Mouse (Mus musculus) Muller cell, postnatal 12 days (primary cell): ENCODE data around the gene Kcnma1.

ENCODE experiments used
- DNase-seq: peaks from one replicate; pipeline ENCODE4 v3.0.0-alpha.2; 2015; ENCODE audit errors: inconsistent ontology term

Kcnma1 gene

DNA sequence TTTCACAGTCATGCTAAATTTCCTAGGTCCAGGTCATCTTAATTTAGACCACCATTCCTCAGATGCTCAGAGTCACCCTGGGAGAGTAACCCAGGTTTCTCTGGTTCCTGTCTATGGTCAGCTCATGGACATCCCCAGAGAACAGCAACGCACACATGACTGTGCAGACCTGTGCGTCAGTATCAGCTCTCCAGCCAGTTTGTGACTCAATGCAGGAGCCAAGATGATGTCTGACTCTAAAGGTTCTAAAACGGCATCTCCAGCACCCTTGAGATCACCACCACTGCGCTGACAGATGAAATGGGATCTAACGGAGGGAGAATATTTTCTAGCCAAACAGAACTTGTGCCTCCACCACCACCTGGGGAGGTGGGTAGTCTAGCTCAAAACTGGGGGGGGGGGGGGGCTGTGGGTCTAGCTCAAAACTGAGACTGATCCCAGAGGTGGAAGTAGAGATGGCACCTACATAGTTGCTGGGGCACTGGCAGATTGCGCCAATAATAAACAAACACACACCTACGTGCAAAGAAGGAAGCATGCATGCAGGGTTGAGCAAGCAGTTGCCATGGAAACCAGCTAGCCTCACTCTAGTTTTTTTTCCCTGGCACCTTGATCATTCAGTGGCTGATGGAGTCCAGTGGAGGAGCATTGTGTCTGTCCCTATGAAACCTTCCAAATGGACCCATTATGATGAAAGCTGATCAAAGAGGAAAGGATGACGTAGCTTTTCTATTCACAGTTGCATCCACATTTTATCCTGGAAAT lies 231.3 kb downstream of the Kcnma1 start:
- DNase-seq, result no peak

DNA sequence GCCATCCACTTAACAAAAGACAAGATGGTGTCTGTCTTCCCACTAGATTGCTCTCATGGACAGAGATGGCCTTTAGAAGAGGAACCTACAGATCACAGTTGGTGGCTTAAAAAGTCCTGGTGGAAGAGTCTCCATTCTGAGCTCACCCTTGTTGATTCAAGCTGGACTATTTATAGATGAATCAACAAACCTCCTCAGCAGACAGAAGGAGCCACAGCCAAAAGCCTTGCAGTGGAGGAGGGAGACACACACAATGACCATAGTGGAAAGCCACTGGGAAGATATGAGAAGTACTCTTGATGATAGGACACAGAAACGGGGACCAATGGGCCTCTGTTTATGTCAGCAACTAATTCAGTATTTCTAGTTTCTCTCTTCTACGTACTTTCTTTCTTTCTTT lies 239.7 kb downstream of the Kcnma1 start:
- DNase-seq, result no peak

- no peak for DNase-seq
Measured at GRCm38 (mm10) chr14:23772685-23773084, 241.6 kb downstream of the Kcnma1 start.

DNA sequence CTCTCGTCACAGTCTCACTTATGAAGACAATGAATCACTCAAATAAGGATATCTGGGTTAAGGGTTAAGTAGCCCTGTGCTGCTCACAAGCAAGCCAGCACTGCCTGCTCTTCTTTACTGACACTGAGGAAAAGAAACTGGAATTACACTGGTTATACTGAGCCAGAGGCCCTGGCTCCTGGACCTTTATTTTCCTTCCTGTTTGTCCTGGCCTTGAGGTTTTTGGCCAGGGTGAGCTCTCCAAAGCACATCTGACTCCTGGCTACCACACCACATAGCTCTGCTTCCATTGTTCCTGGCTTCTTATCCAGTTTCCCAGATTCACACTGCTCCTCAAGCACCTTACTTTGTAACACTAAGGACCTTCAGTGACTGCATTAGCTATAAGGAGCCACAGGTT lies 242.5 kb downstream of the Kcnma1 start:
- no peak for DNase-seq

DNA sequence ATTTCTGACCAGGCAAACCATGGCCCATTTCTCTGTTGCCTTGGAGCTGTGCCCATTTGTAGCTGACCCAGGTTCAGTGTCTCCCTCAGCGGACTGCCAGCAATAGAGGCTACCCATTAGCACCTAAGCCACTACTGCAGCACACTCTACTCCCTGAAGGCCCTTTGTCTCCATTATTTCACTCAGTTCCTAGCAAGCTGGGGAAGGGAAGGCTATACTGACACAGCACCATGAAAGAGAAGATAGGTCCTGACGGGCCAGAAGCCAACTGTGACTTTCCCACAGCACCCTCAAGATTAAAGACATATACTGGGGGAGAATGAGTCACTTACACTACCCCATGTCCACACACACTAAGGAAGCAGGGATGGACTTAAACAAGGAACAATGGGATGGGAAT lies 251.8 kb downstream of the Kcnma1 start:
- no peak for DNase-seq

DNA sequence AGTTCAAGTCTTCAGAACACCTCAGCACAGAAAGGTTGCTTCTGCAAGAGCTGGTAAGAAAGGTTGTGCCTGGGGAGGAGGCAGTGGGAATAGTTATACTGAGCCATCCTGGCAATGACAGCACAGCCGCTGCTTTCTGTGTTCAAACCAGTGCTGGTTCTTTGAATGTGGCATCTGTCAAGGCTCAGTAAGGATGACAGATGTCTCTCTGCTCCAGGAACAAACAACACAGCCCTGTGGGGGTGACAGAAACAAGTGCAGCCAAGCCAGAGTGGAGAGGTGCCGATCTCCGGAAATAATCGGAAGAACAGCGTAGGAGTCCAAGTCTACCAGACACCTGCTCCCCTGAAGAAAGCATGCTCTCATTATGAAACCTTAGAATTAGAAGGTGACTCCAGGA lies 254.7 kb downstream of the Kcnma1 start:
- DNase-seq, result no peak

DNA sequence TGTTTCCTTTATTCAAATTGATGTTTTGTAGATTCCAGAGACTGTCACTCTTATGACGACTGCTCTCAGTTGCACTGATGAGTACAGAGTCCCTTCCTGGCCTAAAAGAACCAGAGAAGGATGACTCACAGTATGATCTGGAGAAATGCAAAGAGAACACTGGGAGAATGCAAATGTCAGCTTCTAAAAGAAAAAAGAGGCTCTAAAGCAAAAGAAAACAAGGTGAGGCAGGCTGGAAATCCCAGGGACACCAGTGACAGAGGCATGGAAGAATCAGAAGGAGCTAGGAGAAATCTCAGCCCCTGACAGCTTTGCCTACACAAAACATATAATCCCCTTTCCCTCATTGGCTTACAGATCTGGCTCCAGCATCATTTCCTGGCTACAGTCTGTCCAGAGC lies 255.9 kb downstream of the Kcnma1 start:
- no peak for DNase-seq

- DNase-seq, result no peak
Measured at GRCm38 (mm10) chr14:23748011-23748410, 266.3 kb downstream of the Kcnma1 start.

- no peak for DNase-seq
Measured at GRCm38 (mm10) chr14:23746976-23747375, 267.3 kb downstream of the Kcnma1 start.

- no peak for DNase-seq
Measured at GRCm38 (mm10) chr14:23741531-23741930, 272.8 kb downstream of the Kcnma1 start.

DNA sequence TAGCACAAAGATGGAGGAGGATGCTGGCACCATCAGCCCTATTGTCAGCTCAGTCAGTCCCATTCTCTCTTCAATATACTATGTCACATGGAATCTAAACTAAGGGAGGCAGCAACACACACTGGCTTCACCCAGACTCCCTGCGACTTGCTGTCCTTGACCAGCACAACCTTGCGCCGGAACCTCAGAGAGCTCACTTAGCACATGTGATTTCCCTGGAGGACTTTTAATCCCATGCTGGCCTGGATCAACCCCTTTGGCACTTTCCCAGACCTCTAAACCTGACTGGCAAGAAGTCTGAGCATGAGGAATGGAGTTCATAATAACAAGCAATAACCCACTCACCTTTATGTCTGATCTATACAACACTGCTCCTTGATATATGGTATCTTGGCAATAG lies 280.1 kb downstream of the Kcnma1 start:
- no peak for DNase-seq

DNA sequence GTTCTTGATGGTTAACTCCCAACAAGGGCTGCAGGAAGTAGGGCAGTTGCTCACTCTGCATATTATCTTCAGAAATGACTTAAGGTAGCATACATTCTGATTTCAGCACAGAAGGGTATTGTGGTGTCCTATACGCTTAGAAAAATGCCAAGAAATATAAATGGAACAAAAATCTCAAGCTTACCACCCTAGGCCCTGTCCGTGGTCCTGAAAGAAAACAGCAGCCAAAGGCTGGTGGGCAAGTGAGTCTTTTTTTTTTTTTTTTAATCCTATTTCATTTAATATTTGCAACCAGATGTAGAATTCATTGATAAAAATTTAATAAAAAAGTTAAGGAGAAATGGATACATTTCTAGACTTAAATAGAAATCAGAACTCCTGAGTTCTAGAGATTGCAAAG lies 284.9 kb downstream of the Kcnma1 start:
- peak; percentile 29 for DNase-seq

GRCm38 (mm10) chr14:23723701-23724430 lies 290.4 kb downstream of the Kcnma1 start:
- DNase-seq, result peak; percentile 66

- no peak for DNase-seq
Measured at GRCm38 (mm10) chr14:23719246-23719645, 295.0 kb downstream of the Kcnma1 start.

DNA sequence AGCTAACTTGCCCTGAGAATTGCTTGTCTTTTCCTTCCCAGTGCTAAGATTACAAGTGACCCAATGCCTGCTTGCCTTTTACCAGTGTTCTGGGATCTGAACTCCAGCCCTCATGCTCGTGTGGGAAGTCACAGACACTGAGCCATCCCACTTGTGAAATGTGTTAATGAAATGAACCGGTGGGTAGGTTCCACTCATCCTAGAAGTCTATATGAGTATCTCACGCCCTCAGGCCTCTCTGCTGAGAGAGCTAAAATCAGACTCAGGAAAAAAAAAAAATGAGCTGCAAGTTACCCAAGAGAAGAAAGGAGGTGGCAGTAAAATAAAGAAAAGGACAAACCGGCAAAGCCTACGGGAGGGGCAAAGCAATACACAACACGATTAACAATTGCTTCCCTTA lies 295.6 kb downstream of the Kcnma1 start:
- no peak for DNase-seq

DNA sequence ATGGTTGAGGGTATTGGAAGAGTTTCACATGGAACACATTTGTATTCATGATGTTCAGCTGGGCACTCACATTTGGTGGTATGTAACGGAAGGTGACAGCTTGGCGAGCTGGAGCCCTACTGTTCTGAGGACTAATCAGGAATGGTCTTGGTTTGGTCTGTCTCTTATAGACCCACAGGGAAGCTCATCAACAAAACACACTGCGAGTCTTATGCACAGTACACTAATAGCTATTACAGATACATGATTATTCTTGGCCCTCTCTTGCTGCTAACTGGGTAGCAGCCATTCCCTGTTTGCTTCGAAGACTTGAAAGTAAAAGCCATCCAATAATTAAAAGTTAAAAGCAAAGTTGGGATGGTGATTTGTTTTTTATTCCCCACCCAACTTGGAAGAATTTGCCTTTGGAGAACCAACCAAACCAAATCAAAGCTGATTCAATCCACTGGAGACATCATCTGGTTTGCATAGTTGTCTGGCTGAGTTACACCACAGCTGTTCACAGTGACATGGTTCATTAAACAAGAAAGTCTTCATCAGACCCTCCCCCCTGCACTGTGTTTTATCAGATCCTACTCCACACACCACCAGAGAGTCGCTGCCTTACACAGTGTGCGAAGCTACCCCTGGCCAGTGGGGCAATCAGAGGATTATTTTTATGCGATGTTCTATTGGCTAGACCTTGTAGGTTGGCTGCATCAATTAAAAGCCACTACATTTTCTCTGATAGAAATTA lies 299.7 kb downstream of the Kcnma1 start:
- peak; percentile 14 for DNase-seq

- DNase-seq, result no peak
Measured at GRCm38 (mm10) chr14:23712891-23713290, 301.4 kb downstream of the Kcnma1 start.

DNA sequence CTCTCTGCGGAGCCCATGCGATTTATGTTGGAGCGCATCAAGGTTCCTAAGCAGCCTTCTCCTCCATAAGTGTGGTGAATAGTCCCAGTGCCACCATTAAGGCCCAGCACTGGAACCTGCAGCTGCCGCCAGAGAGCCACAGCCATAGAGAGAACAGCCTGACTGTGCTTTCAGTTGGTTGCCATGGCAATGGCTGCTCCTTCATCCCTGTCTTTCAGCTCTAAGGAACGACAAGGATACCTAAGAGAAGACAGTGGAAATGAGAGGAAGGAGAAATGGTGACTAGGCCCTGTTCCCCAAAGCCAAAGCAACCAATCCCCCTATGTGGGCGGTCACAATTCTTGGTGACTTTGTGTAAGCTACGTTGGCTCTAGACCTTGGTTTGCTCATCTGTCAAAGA lies 303.3 kb downstream of the Kcnma1 start:
- DNase-seq, result no peak

GRCm38 (mm10) chr14:23706837-23707236 lies 307.5 kb downstream of the Kcnma1 start:
- no peak for DNase-seq

DNA sequence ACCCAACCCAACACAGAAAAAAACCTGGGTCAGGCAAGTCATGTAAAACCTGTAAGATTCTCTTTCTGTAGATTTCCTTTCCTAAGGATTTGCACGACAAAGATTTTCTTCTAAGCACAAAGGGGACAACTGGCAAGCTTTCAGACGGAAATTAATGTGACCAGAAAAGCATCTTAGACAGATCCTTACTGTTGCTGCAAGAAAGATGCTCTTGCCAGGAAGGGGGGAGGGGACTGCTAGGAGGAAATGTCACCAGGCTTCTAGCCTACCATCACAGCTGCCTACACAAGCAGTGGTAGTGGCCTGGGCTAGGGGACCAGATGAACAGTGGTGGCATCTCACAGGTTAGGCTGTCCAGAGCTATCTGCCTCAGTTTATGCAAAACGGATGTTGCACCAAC lies 308.6 kb downstream of the Kcnma1 start:
- DNase-seq, result no peak

- no peak for DNase-seq
Measured at GRCm38 (mm10) chr14:23704303-23704702, 310.0 kb downstream of the Kcnma1 start.

- no peak for DNase-seq
Measured at GRCm38 (mm10) chr14:23696341-23696740, 317.9 kb downstream of the Kcnma1 start.

DNA sequence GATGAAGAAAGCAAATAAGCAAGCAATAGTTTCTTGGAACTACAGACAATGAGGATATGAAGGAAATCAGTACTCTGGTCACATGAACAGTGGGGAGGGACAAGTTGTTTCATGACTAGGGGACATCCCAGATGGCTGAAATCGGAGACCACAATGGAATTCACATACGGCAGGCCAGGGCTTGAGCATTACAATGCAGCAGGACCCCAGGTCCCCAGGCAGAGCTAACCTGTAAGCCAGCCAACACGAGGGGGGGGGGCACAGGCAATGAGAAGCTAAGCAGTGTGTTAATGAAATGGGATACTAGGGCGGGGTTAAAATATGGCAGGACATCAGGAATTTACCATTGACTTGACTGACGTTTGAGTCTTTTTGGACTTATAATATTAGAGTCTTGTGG lies 324.6 kb downstream of the Kcnma1 start:
- no peak for DNase-seq
